Mouse (Mus musculus) myocyte (in vitro differentiated cells): Measurements from ENCODE around the gene Dmac2.

ENCODE experiments used
- CEBPB ChIP-seq: IDR thresholded peaks from 2 replicates; pipeline ENCODE4 v1.6.1; 2011; ENCODE audit warnings: mild to moderate bottlenecking, moderate library complexity; ENCODE audit not compliant: poor library complexity, insufficient read depth, severe bottlenecking
- MAX ChIP-seq: IDR thresholded peaks from one replicate; pipeline ENCODE4 v1.6.1; 2011; ENCODE audit warnings: low read depth, mild to moderate bottlenecking, control low read depth
- MYOG ChIP-seq, 3 experiments: IDR thresholded peaks; one replicate each; pipeline ENCODE4 v1.6.1; 2011; ENCODE audit warnings: control low read depth in 2 of 3, low read depth in 2 of 3, mild to moderate bottlenecking in 2 of 3; ENCODE audit not compliant: insufficient read length in 2 of 3, control insufficient read depth in 1 of 3, insufficient read depth in 1 of 3
- POLR2A ChIP-seq: IDR thresholded peaks from one replicate; pipeline ENCODE4 v1.6.1; 2011; ENCODE audit warnings: low read depth, mild to moderate bottlenecking, control low read depth, moderate library complexity; ENCODE audit not compliant: insufficient read length
- TCF12 ChIP-seq: IDR thresholded peaks from one replicate; pipeline ENCODE4 v1.6.1; 2011; ENCODE audit warnings: mild to moderate bottlenecking, control low read depth; ENCODE audit not compliant: poor library complexity, insufficient read depth, severe bottlenecking

- TF ChIP-seq MAX (no peak), MYOG (IDR thresholded peaks at IDR 0.05; ENCODE audit: control insufficient read depth in 1 of 3, insufficient read depth in 1 of 3, insufficient read length in 2 of 3, low read depth in 2 of 3) (no peak), POLR2A (no peak), CEBPB (no peak), TCF12 (no peak)
Observed at GRCm38 (mm10) chr7:25671686-25672085, 52.5 kb downstream of the Dmac2 start.
